Mouse (Mus musculus) forebrain, embryonic 15.5 days (tissue): ENCODE data around the gene Treh. TPM values are rescaled to one million over a fixed set of nuclear protein-coding genes. Genes with fewer than 3 reads are reported as not detected.
"Not testable (repeated sequence)": the region's sequence is repeated elsewhere in the genome, so short reads cannot be mapped to it uniquely, and the experiment has no call there.

Experiments used
- ATAC-seq: fragments of 200-750 bp; cut with Nextera tagmentation; replicated peaks from 2 replicates; pipeline ENCODE4 v1.8.0; 2017; ENCODE audit warnings: mild to moderate bottlenecking, moderate TSS enrichment, moderate library complexity
- H3K27ac ChIP-seq: fragments of 300-500 bp; sonication (generic); replicated peaks from 2 replicates; pipeline ENCODE4 v1.5.1; 2015; ENCODE audit warnings: mild to moderate bottlenecking, inconsistent platforms
- H3K27me3 ChIP-seq: fragments of 300-500 bp; sonication (generic); 2 replicates; pipeline ENCODE4 v1.6.1; 2015; ENCODE audit warnings: inconsistent platforms
- H3K36me3 ChIP-seq: fragments of 300-500 bp; sonication (generic); 2 replicates; pipeline ENCODE4 v1.6.1; 2015; ENCODE audit warnings: mild to moderate bottlenecking, inconsistent platforms
- H3K4me1 ChIP-seq: fragments of 300-500 bp; sonication (generic); 2 replicates; pipeline ENCODE4 v1.6.1; 2015; ENCODE audit warnings: inconsistent platforms
- H3K4me2 ChIP-seq: fragments of 300-500 bp; sonication (generic); replicated peaks from 2 replicates; pipeline ENCODE4 v1.6.1; 2015; ENCODE audit warnings: mild to moderate bottlenecking, inconsistent platforms
- H3K4me3 ChIP-seq: fragments of 300-500 bp; sonication (generic); 2 replicates; pipeline ENCODE4 v1.5.1; 2015; ENCODE audit warnings: mild to moderate bottlenecking, inconsistent platforms
- H3K9ac ChIP-seq: fragments of 300-500 bp; sonication (generic); replicated peaks from 2 replicates; pipeline ENCODE4 v1.6.1; 2015; ENCODE audit warnings: mild to moderate bottlenecking, inconsistent platforms
- H3K9me3 ChIP-seq: fragments of 300-500 bp; sonication (generic); 2 replicates; pipeline ENCODE4 v1.6.1; 2016; ENCODE audit warnings: inconsistent platforms
- WGBS: fragments of 180-500 bp; shearing (Covaris S2); methylation state at CpG from one replicate; pipeline ENCODE4 v1.1.7; 2015; ENCODE audit warnings: mixed read lengths; 5-methylcytosine and 5-hydroxymethylcytosine counted together
- polyA plus RNA-seq: library from polyadenylated mRNA; unstranded; fragments of >200 nt; fragmentation: Nextera tagmentation; extraction: Ambion mirVana; gene quantifications from 2 replicates; pipeline ENCODE4 v1.2.1, GENCODE M21; 2015

Gene Treh
- not detected in 2 replicates for polyA plus RNA-seq

DNA sequence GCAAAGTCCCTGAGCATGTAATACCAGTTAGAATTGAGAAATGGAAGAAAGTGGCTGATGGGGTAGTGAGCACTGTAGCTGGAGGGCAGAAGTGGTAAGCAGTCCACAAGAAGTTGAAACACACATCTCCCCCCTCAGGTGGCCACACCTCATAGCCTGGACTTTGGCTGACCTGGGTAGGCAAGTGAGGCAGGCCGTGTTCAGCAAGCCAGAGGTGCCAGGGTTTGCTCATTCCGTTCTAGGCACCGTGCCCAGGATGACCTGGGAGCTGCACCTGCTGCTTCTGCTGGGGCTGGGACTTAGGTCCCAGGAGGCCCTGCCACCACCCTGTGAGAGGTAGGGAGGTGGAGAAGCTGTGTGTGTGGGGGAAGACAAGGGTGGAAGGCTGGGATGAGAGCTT is at the start of gene Treh:
TSS of gene Treh (plus strand) at position 229 of the 400 bp plus-strand sequence.
- H3K4me1 ChIP-seq, result no peaks in the 10 kb centered on the region
- H3K9ac ChIP-seq, result no peak within 1 kb of the TSS
- ATAC-seq, result no peak
- no peaks in the 10 kb centered on the region for H3K9me3 ChIP-seq
- H3K27me3 ChIP-seq, result no peaks in the 10 kb centered on the region
- H3K27ac ChIP-seq, result no peak within 1 kb of the TSS
- H3K4me3 ChIP-seq, result no peak within 1 kb of the TSS
- no peak within 1 kb of the TSS for H3K4me2 ChIP-seq
- WGBS, result 80% methylated on average over 3 of the region's 3 CpGs
- no peaks in the 10 kb centered on the region for H3K36me3 ChIP-seq

DNA sequence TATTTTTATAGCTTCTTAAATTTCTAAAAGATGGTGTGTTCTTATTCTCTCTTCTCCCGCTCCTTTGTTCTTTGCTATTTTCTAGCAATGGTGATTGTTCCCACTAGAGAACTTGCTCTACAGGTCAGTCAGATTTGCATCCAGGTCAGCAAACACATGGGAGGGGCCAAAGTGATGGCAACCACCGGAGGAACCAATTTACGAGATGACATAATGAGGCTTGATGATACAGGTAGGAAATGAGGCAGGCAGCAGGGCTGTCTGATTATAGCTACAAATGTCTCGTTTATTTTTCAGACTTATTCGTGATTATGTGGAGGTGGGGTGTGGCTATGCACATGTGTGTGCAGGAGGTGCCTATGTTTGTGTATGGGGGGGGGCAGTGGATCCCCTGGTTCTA is 48.6 kb upstream of the Treh start:
- Histone ChIP-seq H3K27ac (no peak overlapping the region), H3K4me1 (peaks cover 9% of the 10 kb centered on the region), H3K36me3 (peaks cover 78% of the 10 kb centered on the region), H3K27me3 (no peaks in the 10 kb centered on the region), H3K4me3 (no peak overlapping the region), H3K9me3 (no peaks in the 10 kb centered on the region), H3K9ac (no peak overlapping the region), H3K4me2 (no peak overlapping the region)
- WGBS, result 66% methylated on average over 5 of the region's 5 CpGs
- no peak for ATAC-seq

DNA sequence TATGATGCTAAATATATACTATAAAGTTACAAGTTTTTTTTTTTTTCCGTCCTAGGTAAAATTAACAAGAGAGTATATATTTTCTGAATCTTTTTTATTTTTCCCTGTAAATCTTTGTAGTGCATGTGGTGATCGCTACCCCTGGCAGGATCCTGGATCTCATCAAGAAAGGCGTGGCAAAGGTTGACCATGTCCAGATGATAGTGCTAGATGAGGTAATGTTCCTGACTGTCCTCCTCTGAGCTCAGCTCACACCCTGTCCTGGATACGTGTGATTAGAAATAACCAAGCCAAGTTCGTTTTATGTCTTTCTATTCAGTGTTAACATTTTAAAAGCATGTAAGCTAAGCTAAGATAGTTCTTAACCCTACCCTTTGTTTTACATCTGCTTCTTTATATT is 46.8 kb upstream of the Treh start:
- no peak for ATAC-seq
- peaks cover 84% of the 10 kb centered on the region for H3K36me3 ChIP-seq
- H3K27me3 ChIP-seq, result no peaks in the 10 kb centered on the region

DNA sequence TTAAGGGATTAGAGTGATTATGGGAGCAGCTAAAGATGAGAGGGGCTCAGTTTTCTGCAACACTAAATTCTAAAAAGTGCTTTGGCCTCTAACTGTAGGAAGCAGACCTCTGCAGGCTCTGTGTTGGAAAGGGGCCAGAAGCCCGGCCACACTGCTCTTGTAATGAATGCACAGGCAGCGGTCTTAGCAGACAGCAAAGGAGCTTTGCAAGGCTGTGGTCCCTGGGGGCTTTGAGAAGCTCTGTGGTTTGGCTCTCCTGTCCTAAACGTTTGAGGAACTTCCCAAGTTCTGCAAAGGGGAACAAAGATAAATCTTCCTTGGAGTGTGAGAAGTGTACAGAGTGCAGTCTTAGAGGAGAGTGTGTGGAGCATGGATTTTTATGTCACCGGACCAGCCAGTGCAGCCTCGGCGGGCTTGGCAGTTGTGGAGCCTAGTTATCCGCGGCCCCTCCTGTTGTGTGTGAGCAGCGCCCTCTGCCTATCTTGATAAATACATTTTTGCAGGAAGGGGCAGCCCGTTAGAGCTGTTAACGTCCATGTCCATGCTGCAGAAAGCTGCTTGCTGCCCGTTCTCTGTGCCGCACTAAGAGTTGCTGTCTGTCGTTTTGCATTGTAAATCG is 35.4 kb upstream of the Treh start:
- ATAC-seq, result no peak
- peaks cover 65% of the 10 kb centered on the region for H3K36me3 ChIP-seq

More for the DNA sequence above, 46.8 kb upstream of the Treh start:
- no peak overlapping the region for H3K9ac ChIP-seq
- no peaks in the 10 kb centered on the region for H3K9me3 ChIP-seq
- no peak overlapping the region for H3K4me2 ChIP-seq
- WGBS, result 89% methylated on average over 5 of the region's 5 CpGs
- no peak overlapping the region for H3K4me3 ChIP-seq
- H3K27ac ChIP-seq, result no peak overlapping the region
- peaks cover under 1% of the 10 kb centered on the region; the same call in 1 of the 2 replicates for H3K4me1 ChIP-seq

DNA sequence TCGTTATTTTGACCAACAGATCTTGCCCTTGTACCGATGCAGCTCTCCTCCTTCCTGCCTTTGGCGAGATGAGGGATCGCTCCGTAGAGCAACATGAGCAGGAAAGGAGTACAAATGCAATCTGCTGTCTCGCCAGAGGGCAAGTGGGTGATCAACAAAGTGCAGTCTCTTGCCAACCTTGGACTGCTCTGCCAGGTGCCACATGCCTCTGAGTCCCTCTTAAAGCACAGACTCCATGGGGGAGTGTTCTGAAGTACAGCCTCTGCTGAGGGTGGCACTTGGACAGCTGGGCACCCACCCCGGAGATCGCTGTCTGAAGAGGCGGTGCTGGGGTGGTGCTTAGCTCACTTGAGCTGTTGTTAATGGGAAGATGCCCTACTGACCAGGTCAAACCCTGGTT is 34.3 kb upstream of the Treh start:
- H3K9me3 ChIP-seq, H3K4me1 ChIP-seq, H3K27ac ChIP-seq, H3K9ac ChIP-seq, H3K4me2 ChIP-seq, H3K4me3 ChIP-seq, H3K27me3 ChIP-seq, ATAC-seq: not testable (repeated sequence)
- H3K36me3 ChIP-seq, result peaks cover 54% of the 10 kb centered on the region
- WGBS, result 89% methylated on average over 9 of the region's 9 CpGs

More for the DNA sequence above, 35.4 kb upstream of the Treh start:
- no peak overlapping the region for H3K27ac ChIP-seq
- no peak overlapping the region for H3K4me2 ChIP-seq
- H3K9me3 ChIP-seq, result no peaks in the 10 kb centered on the region
- H3K9ac ChIP-seq, result no peak overlapping the region
- 63% methylated on average over 15 of the region's 15 CpGs for WGBS
- no peak overlapping the region for H3K4me3 ChIP-seq
- H3K27me3 ChIP-seq, result no peaks in the 10 kb centered on the region
- H3K4me1 ChIP-seq, result no peaks in the 10 kb centered on the region

DNA sequence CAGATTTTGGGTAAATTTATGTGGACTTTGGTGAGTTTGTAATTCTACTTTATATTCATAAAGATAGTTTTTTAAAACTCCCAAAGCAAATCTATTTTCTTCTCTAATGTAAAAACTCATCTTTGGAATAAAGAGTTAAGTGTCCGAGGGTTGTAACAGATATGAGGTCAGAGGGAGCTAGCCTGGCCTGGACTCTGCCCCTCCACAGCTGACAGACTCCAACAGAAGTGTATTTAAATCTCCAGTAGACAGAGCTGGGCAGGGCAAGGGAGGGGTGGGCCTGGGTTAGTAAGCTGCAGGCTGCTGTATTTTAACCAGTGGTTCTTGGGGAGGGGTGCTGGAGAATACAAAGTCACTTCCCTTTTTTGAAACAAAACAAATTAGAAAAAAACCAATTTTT is 33.0 kb upstream of the Treh start:
- peaks cover 41% of the 10 kb centered on the region for H3K36me3 ChIP-seq
- not testable (repeated sequence) for H3K9ac ChIP-seq, H3K9me3 ChIP-seq, ATAC-seq, H3K27me3 ChIP-seq, H3K4me1 ChIP-seq, H3K4me2 ChIP-seq, H3K27ac ChIP-seq, H3K4me3 ChIP-seq
- 91% methylated on average over 1 of the region's 1 CpGs for WGBS

DNA sequence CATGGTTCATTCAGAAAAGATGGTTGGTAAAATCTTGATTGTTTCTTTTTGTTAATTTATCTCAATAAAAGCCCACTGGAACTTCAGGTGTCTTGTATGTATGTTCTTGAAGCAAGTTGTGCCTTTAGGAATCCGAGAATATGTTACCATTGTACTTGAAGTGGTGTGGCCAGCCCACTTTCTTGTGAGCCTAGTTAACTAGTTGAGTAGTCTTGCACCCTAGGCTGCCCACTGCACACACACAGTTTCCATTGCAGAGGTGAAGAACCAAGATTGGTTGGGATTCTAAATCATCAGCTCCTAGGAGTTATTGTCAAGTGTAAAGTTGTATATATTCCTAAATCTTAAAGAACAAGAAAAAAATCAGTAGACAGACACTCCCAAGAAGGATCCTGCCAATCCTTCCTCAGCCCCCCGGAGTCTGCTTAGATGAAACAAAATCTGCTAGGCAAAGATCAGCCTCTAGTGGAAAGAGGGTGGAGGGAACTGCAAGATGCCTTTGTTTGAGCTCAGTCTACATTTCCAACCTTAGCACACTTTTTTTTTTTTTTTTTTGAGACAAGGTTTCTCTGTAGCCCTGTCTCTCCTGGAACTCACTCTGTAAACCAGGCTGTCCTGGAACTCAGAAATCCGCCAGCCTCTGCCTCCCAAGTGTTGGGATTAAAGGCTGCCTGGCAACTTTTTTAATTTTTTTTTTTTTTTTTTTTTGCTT is 32.2 kb upstream of the Treh start:
- Histone ChIP-seq H3K4me1 (no peaks in the 10 kb centered on the region), H3K4me2 (no peak overlapping the region), H3K4me3 (no peak overlapping the region), H3K27ac (no peak overlapping the region), H3K36me3 (peaks cover 34% of the 10 kb centered on the region), H3K9me3 (no peaks in the 10 kb centered on the region), H3K9ac (no peak overlapping the region), H3K27me3 (no peaks in the 10 kb centered on the region)
- ATAC-seq, result no peak
- 90% methylated on average over 3 of the region's 3 CpGs for WGBS

DNA sequence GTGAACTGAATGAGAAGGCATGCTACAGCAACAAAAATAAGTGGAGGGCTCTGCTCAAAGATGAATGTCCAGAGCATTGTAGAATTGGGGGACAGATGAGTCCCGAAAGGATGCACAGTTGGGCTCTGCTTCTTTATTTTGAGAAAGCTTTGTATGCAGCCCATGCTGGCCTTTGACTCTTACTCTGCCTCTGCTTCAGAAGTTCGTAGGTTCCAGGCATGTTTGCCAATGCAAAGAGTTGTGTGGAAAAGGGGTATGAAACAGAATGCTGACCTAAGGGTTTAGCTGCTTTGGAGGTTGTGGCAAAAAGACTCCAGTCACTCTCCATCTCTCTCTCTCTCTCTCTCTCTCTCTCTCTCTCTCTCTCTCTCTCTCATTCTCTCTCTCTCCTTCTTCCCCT is 31.4 kb upstream of the Treh start:
- H3K4me3 ChIP-seq, result no peak overlapping the region
- WGBS, result 94% methylated on average over 2 of the region's 2 CpGs
- H3K36me3 ChIP-seq, result peaks cover 25% of the 10 kb centered on the region
- H3K4me2 ChIP-seq, result no peak overlapping the region
- H3K4me1 ChIP-seq, result no peaks in the 10 kb centered on the region
- no peaks in the 10 kb centered on the region for H3K27me3 ChIP-seq
- no peak for ATAC-seq
- no peak overlapping the region for H3K27ac ChIP-seq
- H3K9me3 ChIP-seq, result no peaks in the 10 kb centered on the region
- H3K9ac ChIP-seq, result no peak overlapping the region

DNA sequence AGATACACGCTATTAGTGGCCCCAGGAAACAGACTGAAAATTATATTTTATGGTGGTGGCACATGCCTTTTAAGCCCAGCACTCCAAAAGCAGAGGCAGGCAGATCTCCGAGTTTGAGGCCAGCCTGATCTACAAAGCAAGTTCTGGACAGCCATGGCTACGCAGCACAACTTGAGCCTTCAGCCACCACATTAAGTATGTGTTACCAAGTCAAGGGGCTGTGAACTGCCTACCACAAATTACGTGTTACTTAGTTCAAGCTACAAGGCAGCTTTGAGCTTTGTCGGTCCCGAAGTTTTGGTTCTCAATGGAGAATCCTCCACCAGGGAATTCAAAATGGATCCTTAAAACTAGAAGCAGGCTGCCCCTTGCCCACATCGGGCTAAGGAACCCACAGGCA is 29.9 kb upstream of the Treh start:
- H3K9me3 ChIP-seq, result no peaks in the 10 kb centered on the region
- H3K4me1 ChIP-seq, result no peaks in the 10 kb centered on the region
- no peaks in the 10 kb centered on the region for H3K27me3 ChIP-seq
- no peak overlapping the region for H3K27ac ChIP-seq
- no peak overlapping the region for H3K4me2 ChIP-seq
- peaks cover 12% of the 10 kb centered on the region for H3K36me3 ChIP-seq
- H3K9ac ChIP-seq, result no peak overlapping the region
- ATAC-seq, result no peak
- no peak overlapping the region for H3K4me3 ChIP-seq
- WGBS, result 97% methylated on average over 7 of the region's 7 CpGs

DNA sequence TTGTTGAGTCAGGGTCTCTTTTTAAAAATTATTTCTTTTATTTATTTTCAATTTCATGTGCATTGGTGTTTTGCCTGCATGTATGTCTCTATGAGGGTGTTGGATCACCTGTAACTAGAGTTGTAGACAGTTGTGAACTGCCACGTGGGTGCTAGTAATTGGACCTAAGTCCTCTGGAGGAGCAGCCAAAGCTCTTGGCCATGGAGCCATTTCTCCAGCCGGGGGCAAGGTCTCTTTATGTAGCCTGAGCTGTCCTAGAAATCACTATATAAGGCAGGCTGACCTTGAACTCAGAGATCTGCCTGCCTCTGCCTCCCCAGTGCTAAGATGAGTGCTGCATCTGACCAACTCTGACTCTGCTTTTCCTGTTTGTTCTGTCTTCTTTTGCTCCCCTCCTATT is 28.8 kb upstream of the Treh start:
- Histone ChIP-seq H3K4me1 (no peaks in the 10 kb centered on the region), H3K27me3 (no peaks in the 10 kb centered on the region), H3K9me3 (no peaks in the 10 kb centered on the region), H3K4me3 (no peak overlapping the region), H3K36me3 (peaks cover 5% of the 10 kb centered on the region), H3K27ac (no peak overlapping the region), H3K9ac (no peak overlapping the region), H3K4me2 (no peak overlapping the region)
- no peak for ATAC-seq
- WGBS, result 76% methylated on average over 2 of the region's 2 CpGs

DNA sequence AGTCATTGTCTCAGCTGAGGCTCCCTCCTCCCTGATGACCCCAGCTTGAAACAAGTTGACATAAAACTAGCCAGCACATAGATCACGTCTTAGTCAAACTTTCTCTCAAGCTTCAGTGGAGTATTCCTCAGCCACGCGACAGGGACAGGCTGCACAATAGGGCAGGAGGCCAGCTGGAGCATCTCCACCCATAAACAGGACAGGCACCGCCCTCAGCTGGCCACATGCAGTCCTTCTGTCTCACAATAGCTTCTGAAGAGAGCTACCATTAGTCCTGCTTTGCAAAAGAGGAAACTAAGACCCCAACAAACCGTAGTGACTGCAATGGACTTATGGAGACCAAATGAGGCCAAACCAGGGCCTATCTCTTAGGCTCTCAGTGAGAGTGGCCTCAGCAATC is 27.6 kb upstream of the Treh start:
- no peak overlapping the region for H3K9ac ChIP-seq

DNA sequence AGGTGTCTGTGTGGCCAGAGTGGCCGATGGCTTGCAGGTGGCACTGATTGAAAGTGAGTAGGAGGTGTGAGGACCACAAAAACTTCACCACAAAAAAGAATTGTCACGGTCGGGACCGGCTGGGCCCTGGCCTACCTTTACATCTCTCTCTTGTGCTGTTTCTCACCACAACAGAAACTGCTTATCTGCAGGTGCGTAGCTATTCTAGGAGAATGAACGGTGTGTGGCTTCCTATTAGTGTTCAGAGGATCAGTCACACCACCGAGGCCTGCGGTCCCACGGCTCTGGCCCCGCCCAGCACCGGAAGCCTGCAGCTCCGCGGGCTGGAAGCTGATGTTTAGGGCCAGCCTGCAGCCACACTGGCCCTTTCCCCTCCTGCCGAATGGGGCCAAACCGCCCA is 27.1 kb upstream of the Treh start:
- WGBS, result 70% methylated on average over 15 of the region's 15 CpGs
- no peaks in the 10 kb centered on the region for H3K9me3 ChIP-seq
- peaks cover under 1% of the 10 kb centered on the region for H3K36me3 ChIP-seq
- H3K27me3 ChIP-seq, result no peaks in the 10 kb centered on the region
- no peak overlapping the region for H3K27ac ChIP-seq
- no peak overlapping the region for H3K4me3 ChIP-seq
- no peak overlapping the region for H3K9ac ChIP-seq
- H3K4me1 ChIP-seq, result no peaks in the 10 kb centered on the region
- no peak for ATAC-seq
- H3K4me2 ChIP-seq, result no peak overlapping the region

More for the DNA sequence above, 27.6 kb upstream of the Treh start:
- Histone ChIP-seq H3K36me3 (peaks cover 5% of the 10 kb centered on the region), H3K27ac (no peak overlapping the region), H3K9me3 (no peaks in the 10 kb centered on the region), H3K4me2 (no peak overlapping the region), H3K27me3 (no peaks in the 10 kb centered on the region), H3K4me3 (no peak overlapping the region), H3K4me1 (no peaks in the 10 kb centered on the region)
- ATAC-seq, result no peak
- WGBS, result 69% methylated on average over 5 of the region's 5 CpGs

DNA sequence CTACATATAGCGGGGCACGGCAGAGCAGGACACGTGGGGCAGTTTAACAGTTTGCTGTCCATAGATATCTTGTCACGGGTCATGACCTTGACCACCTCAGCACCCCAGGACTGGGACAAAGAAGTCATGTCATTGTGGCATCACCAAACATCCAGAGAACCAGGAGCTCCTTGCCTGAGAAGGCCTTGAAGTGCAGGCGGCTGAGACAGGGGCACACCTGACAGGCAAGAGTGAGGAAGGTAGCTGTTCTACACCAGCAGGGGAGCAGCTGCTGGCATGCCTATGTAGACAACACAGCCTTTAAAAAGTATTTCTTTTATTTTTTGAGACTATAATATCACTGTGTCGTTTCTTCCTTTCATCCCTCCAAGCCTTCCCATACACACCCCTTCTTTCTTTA is 26.7 kb upstream of the Treh start:
- Histone ChIP-seq H3K4me3 (no peak overlapping the region), H3K27me3 (no peaks in the 10 kb centered on the region), H3K4me2 (no peak overlapping the region), H3K36me3 (no peaks in the 10 kb centered on the region; the same call in 1 of the 2 replicates), H3K4me1 (no peaks in the 10 kb centered on the region), H3K9ac (no peak overlapping the region), H3K9me3 (no peaks in the 10 kb centered on the region), H3K27ac (no peak overlapping the region)
- WGBS, result 86% methylated on average over 6 of the region's 6 CpGs
- ATAC-seq, result no peak
